Mouse (Mus musculus) frontal cortex, postnatal 25 days (tissue): ENCODE results near the gene Serp2.

Source experiments
- DNase-seq, 2 experiments: peaks; one replicate each; pipeline ENCODE4 v3.0.0; 2022; ENCODE audit warnings: low spot score in 2 of 2

Gene Serp2

GRCm38 (mm10) chr14:76556852-76557208 is at the start of gene Serp2:
Gene Serp2, minus strand, starts transcription at chr14:76556889.
- DNase-seq = no peak

GRCm38 (mm10) chr14:76605931-76606534 is 49.3 kb upstream of the Serp2 start:
- no peak for DNase-seq

GRCm38 (mm10) chr14:76604012-76604411 is 47.3 kb upstream of the Serp2 start:
- DNase-seq = no peak

- DNase-seq = no peak
Measured at GRCm38 (mm10) chr14:76601654-76602053, 45.0 kb upstream of the Serp2 start.

GRCm38 (mm10) chr14:76600391-76600790 is 43.7 kb upstream of the Serp2 start:
- no peak for DNase-seq

GRCm38 (mm10) chr14:76599706-76600105 is 43.0 kb upstream of the Serp2 start:
- DNase-seq = no peak

GRCm38 (mm10) chr14:76598518-76599216 is 42.0 kb upstream of the Serp2 start:
- DNase-seq = no peak

- no peak for DNase-seq
Measured at GRCm38 (mm10) chr14:76597751-76598150, 41.1 kb upstream of the Serp2 start.

GRCm38 (mm10) chr14:76595048-76595859 is 38.6 kb upstream of the Serp2 start:
- no peak for DNase-seq

GRCm38 (mm10) chr14:76594351-76594885 is 37.7 kb upstream of the Serp2 start:
- DNase-seq = no peak

GRCm38 (mm10) chr14:76593630-76594193 is 37.0 kb upstream of the Serp2 start:
- DNase-seq = no peak

- no peak for DNase-seq
Measured at GRCm38 (mm10) chr14:76592721-76593120, 36.0 kb upstream of the Serp2 start.

GRCm38 (mm10) chr14:76592090-76592489 is 35.4 kb upstream of the Serp2 start:
- DNase-seq = no peak

GRCm38 (mm10) chr14:76590134-76590533 is 33.4 kb upstream of the Serp2 start:
- no peak for DNase-seq

- no peak for DNase-seq
Measured at GRCm38 (mm10) chr14:76589671-76590070, 33.0 kb upstream of the Serp2 start.

GRCm38 (mm10) chr14:76585831-76586405 is 29.2 kb upstream of the Serp2 start:
- DNase-seq = no peak

- DNase-seq = no peak
Measured at GRCm38 (mm10) chr14:76583985-76584384, 27.3 kb upstream of the Serp2 start.

- no peak for DNase-seq
Measured at GRCm38 (mm10) chr14:76581974-76582922, 25.6 kb upstream of the Serp2 start.

- no peak for DNase-seq
Measured at GRCm38 (mm10) chr14:76579660-76580061, 23.0 kb upstream of the Serp2 start.

- no peak for DNase-seq
Measured at GRCm38 (mm10) chr14:76577840-76578239, 21.2 kb upstream of the Serp2 start.

- no peak for DNase-seq
Measured at GRCm38 (mm10) chr14:76570292-76570691, 13.6 kb upstream of the Serp2 start.
